Mouse (Mus musculus) layer of hippocampus, adult 9-11 months (tissue): ENCODE measurements around the gene Gldc.
"Not testable (repeated sequence)": the region's sequence is repeated elsewhere in the genome, so short reads cannot be mapped to it uniquely, and the experiment has no call there.

ENCODE experiments used
- DNase-seq: peaks from one replicate; pipeline ENCODE4 v3.0.0; 2022

Gene Gldc

DNA sequence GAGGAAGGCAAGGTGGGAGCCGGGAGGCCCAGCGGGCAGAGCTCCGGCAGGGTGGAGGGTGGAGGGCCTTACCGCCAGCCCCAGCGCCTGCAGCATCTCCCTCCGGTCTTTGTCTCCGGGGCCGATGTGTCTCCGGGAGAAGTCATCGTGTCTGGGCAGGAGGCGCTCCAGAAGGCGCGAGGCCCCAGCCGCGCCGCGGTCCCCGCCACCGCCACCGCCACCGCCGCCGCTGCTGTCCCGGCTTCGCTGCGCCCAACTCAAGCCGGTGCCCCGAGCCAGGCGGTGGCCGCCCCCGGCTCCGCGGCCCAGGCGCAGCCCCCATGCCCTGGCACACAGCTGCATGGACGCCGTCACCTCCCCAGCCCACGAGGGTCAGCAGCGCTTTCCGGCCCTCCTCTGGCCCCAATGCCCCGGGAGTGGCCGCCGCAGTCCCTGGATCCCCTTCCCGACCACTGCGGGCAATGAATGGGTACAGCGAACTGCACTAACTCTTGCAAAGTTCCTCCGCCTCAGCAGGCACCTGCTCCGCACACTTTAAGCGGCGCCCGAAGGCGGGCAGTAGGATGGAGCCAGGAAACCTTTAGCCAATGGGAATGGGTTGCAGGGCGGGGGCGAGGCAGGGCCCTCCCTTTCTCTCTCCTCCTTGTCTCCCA lies at the start of gene Gldc:
Gene Gldc, minus strand, starts transcription at position 511 of the 653 bp plus-strand sequence.
- peak; percentile 48 for DNase-seq

DNA sequence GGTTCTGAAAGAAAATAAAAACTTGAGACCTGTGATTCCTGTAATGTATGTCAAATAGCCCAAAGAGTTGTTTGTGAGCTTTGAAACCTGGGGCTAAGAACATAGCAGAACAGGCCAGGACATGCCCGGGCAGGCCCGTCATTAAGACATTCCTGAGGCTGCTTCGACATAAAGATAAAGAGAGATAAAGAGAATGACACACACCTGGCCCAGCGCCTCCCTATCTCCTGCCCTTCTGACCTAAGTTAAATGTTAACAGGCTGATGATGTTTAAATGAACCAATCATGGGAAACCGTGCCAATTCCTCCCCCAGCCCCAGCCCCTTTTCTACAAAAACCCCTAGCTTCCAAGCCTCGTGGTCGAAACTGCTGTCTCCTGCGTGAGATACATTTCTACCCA lies 47.4 kb upstream of the Gldc start:
- DNase-seq: not testable (repeated sequence)

DNA sequence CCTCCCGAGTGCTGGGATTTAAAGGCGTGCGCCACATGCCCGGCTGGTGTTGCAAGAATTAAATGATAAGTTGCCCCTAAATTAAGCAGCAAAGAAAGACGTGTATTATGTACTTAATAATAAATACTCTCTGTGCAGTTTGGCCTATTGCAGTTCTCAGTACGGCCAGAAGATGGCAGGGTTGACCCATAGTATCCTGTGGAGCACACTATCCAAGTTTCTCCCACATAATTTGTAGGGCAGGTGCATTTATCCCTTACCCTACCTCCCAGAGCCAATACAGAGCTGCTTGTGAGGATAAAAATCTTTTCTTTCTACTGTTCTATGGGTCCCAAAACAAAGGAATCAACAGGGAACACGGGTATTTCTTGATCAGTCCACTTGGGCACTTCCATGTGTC lies 42.1 kb upstream of the Gldc start:
- DNase-seq: peak; percentile 9

GRCm38 (mm10) chr19:30216186-30216585 lies 41.0 kb upstream of the Gldc start:
- DNase-seq: no peak

- not testable (repeated sequence) for DNase-seq
Observed at GRCm38 (mm10) chr19:30215736-30216135, 40.5 kb upstream of the Gldc start.

DNA sequence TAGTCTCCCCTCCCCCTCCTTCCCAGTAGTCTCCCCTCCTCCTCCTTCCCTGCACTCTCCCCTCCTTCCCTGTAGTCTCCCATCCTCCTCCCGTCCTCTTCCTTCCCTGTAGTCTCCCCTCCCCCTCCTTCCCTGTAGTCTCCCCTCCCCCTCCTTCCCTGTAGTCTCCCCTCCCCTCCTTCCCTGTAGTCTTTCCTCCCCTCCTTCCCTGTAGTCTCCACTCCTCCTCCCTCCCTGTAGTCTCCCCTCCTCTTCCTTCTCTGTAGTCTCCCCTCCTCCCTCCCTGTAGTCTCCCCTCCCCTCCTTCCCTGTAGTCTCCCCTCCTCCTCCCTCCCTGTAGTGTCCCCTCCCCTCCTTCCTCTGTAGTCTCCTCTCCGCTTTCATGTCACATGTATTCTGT lies 38.8 kb upstream of the Gldc start:
- no peak for DNase-seq

DNA sequence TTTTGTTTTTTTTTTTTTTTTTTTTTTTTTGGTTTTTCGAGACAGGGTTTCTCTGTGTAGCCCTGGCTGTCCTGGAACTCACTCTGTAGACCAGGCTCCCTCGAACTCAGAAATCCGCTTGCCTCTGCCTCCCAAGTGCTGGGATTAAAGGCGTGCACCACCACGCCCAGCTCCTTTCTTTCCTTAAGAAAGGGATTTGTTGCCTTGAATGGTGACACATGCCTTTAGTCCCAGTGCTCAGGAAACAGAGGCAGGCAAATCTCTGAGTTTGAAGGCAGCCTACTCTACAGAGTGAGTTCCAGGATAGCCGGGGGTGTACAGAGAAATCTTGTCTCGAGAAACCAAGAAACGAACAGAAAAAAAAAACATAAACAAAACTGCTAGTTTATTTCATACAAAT lies 33.8 kb upstream of the Gldc start:
- not testable (repeated sequence) for DNase-seq

GRCm38 (mm10) chr19:30206981-30207380 lies 31.8 kb upstream of the Gldc start:
- DNase-seq: no peak

DNA sequence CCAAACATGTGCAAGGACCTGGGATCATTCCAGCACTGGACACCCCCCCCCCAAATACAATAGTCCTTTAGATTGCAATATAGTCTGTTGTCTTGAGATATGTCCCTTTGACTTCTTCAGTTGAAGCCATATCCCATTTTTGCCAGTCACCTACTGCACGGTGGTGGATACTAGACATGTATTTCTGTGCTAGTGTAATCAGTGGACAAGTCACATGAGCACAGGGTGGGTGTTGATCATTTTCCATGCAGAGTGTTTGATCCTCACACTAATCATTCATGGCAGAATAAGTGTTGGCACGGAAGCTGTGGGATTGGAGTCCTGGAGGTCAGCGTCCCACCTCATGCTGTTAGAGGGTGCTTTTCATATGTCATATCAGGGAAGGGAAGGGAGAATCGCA lies 30.6 kb upstream of the Gldc start:
- no peak for DNase-seq

DNA sequence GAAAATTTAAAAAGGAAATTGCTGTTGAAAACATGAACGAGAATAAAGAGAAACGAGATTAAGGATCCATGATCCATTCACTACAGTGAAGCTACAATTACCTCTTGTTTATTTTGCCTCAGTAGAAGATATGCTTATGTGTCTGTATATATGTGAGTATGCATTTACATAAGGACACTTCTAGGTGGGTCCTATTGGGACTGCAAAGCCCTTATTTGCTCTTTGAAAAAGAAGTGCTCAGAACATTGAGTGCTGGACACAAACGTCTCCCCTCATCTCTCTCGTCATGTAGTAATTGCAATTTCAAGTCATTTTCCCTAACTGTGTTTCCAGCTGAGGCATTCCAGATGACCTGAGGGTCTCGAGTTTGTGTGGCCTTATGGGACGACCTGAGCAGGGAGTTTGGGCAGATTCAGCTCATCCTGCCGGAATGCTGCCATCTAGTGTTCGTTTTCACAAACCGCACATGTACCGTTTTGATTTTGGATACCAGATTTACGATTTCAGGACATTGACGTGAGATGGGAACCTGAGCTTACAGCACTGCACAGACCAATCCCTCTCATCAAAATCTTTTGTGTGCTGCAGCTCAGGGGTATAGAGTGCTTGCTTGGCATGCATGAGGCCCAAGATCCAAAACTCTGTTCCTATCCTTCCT lies 30.1 kb upstream of the Gldc start:
- DNase-seq: no peak

DNA sequence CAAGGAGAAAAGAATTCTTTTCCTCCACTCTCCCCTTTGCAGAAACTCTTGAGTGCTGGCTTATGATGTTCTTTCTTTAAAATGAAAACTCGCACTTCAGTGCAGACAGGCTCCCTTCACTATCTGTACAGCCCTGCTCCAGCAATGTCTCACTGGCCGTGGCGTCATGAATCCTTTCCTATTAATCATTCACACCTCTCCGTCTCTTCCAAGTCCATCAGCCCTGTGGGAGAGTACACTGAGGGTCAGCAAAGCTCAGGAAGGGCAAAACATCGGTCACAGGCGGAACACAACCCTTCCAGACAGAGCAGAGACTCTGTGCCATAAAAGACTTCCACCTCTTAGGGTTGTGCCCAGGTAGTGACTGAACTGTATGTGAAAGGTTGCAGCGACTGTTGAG lies 26.9 kb upstream of the Gldc start:
- no peak for DNase-seq

DNA sequence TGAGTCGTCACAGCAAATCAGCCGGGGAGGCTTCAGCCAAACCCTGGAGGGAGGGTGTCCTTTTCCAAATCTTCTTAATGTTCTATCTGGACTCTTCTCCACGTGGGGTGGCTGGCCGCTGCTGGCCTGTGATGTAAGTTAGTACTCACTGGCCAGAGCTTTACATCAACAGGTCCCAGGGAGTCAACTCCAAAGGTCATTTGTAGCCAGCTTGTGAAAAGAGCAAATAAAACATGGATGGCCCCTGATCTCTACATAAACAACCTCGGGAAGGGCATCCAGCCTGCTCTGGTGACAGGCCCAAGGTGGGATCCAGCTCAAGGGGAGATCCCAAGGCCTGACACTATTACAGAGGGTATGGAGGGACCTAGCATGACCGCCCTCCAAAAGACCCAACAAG lies 19.8 kb upstream of the Gldc start:
- DNase-seq: no peak

GRCm38 (mm10) chr19:30187232-30187631 lies 12.0 kb upstream of the Gldc start:
- no peak for DNase-seq

DNA sequence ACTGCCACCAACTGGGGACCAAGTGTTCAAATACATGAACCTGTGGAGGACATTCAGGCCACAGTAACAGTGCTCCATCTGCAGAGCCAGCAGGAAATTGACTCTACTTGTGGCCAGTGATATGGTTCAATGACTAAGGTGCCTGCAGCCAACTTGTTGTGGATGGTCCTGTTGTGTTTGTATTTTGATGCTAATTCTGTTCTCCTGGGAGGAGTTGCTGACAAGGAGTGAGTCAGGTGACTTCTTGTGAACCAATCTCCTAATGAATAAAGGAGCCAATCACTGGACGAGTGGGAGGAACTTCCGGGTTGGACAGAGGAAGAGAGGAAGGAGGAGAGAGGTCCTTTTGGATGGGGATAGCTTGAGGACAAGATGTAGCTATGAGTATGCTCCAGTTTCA lies 10.3 kb upstream of the Gldc start:
- DNase-seq: no peak

DNA sequence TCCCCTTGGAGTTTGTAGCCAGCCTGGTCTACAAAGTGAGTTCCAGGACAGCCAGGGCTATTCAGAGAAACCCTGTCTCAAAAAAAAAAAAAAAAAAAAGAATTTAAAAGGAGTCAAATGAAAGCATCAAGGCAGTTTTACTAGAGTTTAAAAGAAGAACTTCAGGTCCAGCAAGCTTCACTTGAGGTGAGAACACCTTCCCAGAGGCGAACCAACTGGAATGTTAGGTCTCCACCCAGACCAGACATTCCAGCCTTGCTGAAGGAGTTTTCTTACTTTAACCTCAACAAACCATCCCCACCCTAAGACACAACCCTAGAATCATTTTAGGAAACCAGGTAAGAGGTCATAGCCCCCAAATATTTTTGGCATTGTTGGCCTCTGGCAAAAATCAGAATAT lies 4.8 kb upstream of the Gldc start:
- no peak for DNase-seq

DNA sequence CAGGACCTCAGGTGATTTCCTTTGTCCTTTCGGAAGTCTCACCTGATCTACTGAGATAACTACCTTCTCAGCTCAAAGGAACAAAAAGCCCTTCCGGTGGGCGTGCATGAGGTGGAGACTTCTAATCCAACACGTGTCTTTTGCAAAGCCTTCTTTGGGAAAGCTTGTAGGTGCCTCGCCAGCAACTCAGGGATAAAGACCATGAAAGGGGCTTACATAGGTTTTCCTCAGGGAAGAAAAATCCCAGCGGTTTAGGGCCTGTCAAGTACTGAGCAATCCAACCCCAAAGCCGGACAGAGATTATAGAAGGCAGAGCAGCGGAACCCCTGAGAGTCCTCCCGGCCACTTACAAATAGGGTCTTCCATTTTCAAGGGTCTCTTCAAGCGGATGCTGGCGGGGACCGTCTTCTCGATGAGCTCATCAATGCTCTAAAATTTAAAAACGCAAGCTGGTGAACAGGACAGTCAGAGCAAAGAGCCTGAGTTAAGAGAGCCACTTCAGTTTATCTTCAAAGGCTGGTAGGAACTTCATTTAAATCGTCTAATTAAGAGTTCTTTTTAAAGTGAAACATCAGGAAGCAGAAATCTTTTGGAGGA lies 1.1 kb downstream of the Gldc start:
- no peak for DNase-seq

DNA sequence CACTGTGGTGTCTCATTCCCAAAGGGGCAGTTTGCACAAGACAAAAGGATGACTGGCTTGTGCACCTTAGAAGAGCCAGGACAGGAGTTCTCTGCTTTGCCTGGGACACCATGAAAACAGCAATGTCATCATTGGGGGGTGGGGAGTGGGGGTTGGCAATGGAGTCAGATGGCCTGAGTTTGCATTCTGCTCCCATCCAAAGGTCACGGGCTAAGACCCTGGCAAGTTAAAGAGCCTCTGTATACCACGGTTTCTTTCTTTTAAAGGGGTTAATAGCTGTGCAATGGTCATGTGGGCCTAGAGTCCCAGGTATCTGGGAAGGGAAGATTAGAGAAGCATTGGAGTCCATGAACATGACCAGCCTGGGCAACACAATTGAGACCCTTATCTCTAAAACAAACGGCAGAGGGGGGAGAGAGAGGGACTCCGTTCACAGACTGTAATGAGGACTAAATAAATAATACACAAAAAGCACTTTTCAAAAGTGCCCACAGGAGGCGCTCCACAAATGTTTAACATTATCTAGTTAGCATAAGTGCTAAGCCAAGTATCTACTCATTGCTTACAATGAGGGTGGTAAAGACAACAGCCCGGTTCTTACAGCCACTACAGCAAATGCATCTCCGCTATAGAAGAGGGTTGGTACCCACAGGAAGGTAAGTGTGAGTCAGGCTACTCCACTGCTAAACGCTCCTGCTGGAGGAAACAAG lies 3.7 kb downstream of the Gldc start:
- DNase-seq: no peak

DNA sequence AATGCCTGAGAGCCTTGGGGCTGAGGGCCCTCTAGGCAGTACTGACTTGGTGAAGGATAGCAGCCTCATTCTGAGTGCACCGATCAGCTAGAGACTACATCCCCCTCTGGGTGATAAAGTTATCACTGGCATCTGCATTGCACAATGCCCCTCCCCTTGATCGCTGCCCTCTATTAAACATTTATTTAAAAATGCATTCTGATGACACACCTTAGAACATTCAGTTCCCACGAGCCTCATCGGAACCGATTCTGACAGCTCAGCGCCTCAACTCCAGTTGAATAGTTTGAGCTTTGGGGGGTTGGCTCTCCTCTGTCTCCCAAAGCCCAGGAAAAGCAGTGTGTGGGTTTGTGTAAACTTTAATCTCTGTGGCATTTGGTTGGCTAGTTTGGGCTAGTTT lies 4.9 kb downstream of the Gldc start:
- no peak for DNase-seq

DNA sequence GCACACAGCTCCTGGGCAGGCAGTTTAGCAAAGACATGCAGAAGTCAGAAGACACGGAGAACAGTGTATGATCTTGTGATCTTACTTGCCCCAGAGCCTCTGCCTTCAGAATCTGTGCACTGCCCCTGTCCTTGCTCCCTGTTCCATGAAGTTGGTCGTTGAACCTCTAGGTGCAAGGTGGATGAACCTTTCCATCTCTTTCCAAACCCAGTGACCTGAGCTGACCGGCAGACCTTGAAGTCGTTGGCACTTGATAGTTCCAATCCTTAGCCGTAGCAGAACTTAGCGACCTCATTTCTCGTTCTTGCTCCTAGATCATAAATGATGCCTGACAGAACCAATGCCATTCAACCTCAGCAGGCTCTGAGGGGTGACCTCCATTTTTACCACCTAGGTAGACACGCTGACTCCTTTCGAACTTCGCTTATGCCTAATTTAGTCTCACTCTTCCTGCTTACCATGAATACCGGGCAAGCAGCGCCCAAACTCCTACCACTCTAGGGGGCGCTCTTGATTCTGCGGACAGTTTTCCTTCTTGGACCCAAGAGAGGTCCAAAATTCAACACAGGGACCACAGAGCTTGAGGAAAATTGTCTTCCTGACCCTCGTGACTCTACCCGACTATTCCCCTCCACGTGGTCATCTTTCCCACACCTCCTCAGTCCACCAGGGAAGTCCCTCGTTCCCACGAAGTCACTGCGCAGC lies 8.3 kb downstream of the Gldc start:
- DNase-seq: no peak

DNA sequence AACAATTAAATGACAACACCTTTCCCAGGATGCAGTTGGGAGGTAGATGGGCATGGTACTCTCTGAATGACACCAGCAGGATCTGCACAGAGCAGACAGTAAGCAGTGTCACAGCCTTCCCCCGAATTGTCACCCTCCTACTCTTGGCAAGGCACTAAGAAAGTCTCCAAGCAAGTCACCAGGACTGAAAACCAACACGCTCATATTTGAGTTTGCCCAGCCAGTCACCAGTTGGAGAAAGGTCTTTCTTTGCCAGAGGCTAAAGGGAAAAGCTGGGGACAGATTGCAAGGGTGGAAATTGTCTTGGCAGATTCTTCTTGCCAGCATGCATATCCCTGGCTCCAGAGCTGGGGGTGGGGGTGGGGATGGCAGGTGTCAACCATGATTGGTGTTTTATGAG lies 11.0 kb downstream of the Gldc start:
- no peak for DNase-seq

DNA sequence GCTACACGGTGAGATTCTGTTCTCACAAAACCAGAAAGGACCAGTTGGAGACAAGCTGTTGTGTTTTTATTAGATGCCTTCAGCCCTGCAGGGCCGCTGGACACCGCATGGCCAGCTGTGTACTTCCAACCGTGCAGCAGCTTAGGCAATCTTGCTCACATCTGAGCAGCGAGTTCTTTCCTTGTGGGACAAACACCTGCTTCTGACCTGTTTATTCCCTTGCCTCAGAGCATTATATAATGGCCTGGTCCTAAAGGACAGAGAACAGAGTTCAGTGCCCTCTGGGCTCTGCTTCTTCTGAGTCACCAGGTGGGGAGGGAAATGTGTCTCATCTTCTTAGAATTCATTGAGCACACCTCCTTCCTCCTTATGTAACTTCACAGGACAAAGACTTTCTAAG lies 12.4 kb downstream of the Gldc start:
- no peak for DNase-seq

DNA sequence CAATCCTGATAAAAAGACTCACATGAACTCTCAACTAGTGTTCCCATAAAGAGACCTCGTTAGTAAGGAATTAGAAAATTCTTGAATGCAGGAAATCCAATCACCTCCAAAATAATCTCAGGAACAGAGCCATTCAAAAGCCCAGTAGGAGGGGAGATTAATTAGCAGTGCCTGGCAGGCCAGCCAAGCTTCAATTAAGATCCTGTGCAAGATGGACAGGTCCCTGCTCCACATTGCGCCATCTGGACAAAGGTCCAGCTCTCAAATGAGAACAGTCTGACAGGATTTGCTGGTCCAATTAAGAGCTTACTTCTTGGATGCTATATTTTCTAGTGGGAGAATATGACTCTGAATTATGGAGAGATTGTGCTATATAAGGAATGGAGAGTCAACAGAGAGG lies 15.2 kb downstream of the Gldc start:
- DNase-seq: peak; percentile 71

DNA sequence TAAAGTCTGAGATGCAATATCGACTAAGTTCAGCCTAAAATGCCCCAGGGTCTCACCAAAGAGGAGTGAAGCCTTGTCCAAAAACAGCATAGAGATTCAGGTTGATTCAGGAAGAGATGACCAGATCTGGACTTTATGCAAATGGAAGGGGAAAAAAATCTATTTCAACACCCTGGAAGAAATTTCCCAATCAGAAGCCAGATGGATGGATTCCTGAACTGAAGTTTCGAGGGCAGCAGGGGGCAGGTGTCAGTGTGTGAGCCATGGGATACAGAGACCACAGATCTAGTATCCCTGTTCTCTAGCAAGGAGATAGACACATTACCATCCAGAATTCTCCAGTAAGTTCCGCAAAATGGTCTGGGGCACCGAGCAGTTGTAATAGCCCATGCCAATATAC lies 17.0 kb downstream of the Gldc start:
- DNase-seq: no peak
